Mouse (Mus musculus): ENCODE measurements at regions not wholly inside any gene's neighbourhood (a gene's known extent, or its start where the extent isn't known, plus 50 kb on each side); places are given as distances from the start of the nearest gene placed in this dataset.

DNA sequence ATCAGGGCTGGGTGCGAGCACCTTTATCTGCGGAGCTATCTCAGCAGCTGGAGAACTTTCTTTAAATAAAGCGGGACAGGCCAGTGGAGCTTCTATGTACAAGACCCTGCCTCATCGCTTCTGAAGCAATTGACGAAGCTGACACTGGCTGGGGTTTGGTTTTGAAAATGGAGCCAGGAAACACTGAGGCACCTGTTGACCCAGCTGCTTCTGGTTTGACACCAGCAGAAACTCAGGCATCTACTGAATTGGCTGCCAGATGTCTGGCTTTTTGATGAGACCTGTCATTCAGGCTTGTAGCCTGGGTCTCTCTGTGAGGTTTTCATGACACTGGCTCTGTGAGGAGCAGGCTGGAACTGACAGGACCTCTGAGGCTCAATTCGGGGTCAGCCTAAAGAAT is 124.9 kb upstream of the Rbms3 start:
- H3K4me1 ChIP-seq (ENCODE audit: control insufficient read depth in 2 of 2, insufficient read depth in 2 of 2, low read length in 2 of 2, poor library complexity in 1 of 2), result no peaks in the 10 kb centered on the region
- no peaks in the 10 kb centered on the region for H3K9me3 ChIP-seq (ENCODE audit: control insufficient read depth, insufficient read depth, low read depth, low read length)
- H3K9ac ChIP-seq (ENCODE audit: insufficient read depth, low read depth, low read length, poor library complexity, severe bottlenecking), result no peak overlapping the region
- no peaks in the 10 kb centered on the region for H3K36me3 ChIP-seq (ENCODE audit: control insufficient read depth, insufficient read depth, low read length, poor library complexity, severe bottlenecking)
- no peak overlapping the region for H3K27ac ChIP-seq (ENCODE audit: insufficient read depth, low read depth, low read length, poor library complexity, severe bottlenecking)
- TF ChIP-seq CHD2 (IDR thresholded peaks at IDR 0.05; ENCODE audit: low read depth, low read length) (no peak), HCFC1 (IDR thresholded peaks at IDR 0.05; ENCODE audit: borderline replicate concordance, insufficient read depth, low read length) (no peak), MAFK (IDR thresholded peaks at IDR 0.05; ENCODE audit: insufficient read depth, low read depth, low read length) (no peak)
- H3K4me3 ChIP-seq (ENCODE audit: insufficient read depth in 1 of 2, low read depth in 1 of 2, low read length in 2 of 2, poor library complexity in 1 of 2, severe bottlenecking in 1 of 2), result no peak overlapping the region
- DNase-seq (ENCODE audit: low read depth, low spot score), result no peak
- in situ Hi-C loops (cut with MboI; ENCODE audit: low sequenced_read_pairs in 2 of 2, unreplicated experiment in 2 of 2), result no loop called here

DNA sequence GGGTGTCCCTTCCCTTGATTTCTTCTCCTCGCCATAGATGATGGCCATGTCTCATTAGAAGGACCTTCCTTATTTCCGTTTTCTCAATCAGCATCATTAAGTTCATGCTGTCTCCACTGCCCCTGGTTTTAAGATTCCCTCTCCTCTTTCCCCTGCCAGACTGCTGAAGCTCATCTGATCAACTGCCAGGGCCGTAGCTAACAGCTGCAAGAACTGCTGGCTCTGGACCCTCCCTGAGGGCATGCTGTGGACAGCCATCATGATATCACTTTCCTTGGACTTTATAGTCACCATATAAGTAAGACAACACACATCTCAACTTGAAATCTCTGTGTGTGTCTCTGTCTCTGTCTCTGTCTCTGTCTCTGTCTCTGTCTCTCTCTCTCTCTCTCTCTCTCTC is 123.8 kb upstream of the Rbms3 start:
- H3K9me3 ChIP-seq (ENCODE audit: control insufficient read depth, insufficient read depth, low read depth, low read length), result no peaks in the 10 kb centered on the region
- no peak overlapping the region for H3K4me3 ChIP-seq (ENCODE audit: insufficient read depth in 1 of 2, low read depth in 1 of 2, low read length in 2 of 2, poor library complexity in 1 of 2, severe bottlenecking in 1 of 2)
- in situ Hi-C loops (cut with MboI; ENCODE audit: low sequenced_read_pairs in 2 of 2, unreplicated experiment in 2 of 2), result no loop called here
- H3K9ac ChIP-seq (ENCODE audit: insufficient read depth, low read depth, low read length, poor library complexity, severe bottlenecking), result no peak overlapping the region
- no peaks in the 10 kb centered on the region for H3K36me3 ChIP-seq (ENCODE audit: control insufficient read depth, insufficient read depth, low read length, poor library complexity, severe bottlenecking)
- TF ChIP-seq ZC3H11A (IDR thresholded peaks at IDR 0.05; ENCODE audit: borderline replicate concordance, low read depth, low read length) (no peak), CHD2 (IDR thresholded peaks at IDR 0.05; ENCODE audit: low read depth, low read length) (no peak), HCFC1 (IDR thresholded peaks at IDR 0.05; ENCODE audit: borderline replicate concordance, insufficient read depth, low read length) (no peak), MAFK (IDR thresholded peaks at IDR 0.05; ENCODE audit: insufficient read depth, low read depth, low read length) (no peak), ZNF384 (IDR thresholded peaks at IDR 0.05; ENCODE audit: low read depth, low read length) (no peak)
- no peaks in the 10 kb centered on the region for H3K4me1 ChIP-seq (ENCODE audit: control insufficient read depth in 2 of 2, insufficient read depth in 2 of 2, low read length in 2 of 2, poor library complexity in 1 of 2)
- H3K27ac ChIP-seq (ENCODE audit: insufficient read depth, low read depth, low read length, poor library complexity, severe bottlenecking), result no peak overlapping the region
- DNase-seq (ENCODE audit: low read depth, low spot score), result no peak

DNA sequence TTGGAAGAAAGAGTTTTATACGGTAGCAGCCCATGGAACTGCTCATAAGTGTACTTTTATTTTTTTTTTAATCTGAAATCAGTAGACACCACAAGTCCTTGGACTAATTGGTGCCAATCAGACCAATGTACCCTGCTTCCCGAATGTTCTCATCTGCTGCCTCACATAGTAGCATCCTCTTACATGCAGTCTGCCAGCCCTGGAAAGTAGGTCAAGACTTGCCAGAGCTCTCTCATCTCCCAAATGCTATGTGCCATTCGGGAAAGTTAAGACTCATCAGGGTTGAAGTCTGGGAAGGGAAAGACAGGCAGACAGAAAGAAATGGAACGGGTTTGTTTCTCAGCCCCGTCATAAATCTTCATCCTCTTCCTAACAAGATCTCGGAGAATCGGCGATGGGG is 115.2 kb upstream of the Rbms3 start:
- in situ Hi-C loops (cut with MboI; ENCODE audit: low sequenced_read_pairs in 2 of 2, unreplicated experiment in 2 of 2), result no loop called here
- Histone ChIP-seq H3K27ac (ENCODE audit: insufficient read depth, low read depth, low read length, poor library complexity, severe bottlenecking) (no peak overlapping the region), H3K36me3 (ENCODE audit: control insufficient read depth, insufficient read depth, low read length, poor library complexity, severe bottlenecking) (no peaks in the 10 kb centered on the region), H3K9me3 (ENCODE audit: control insufficient read depth, insufficient read depth, low read depth, low read length) (no peaks in the 10 kb centered on the region), H3K4me3 (ENCODE audit: insufficient read depth in 1 of 2, low read depth in 1 of 2, low read length in 2 of 2, poor library complexity in 1 of 2, severe bottlenecking in 1 of 2) (no peak overlapping the region), H3K4me1 (ENCODE audit: control insufficient read depth in 2 of 2, insufficient read depth in 2 of 2, low read length in 2 of 2, poor library complexity in 1 of 2) (no peaks in the 10 kb centered on the region), H3K9ac (ENCODE audit: insufficient read depth, low read depth, low read length, poor library complexity, severe bottlenecking) (no peak overlapping the region)
- no peak for DNase-seq (ENCODE audit: low read depth, low spot score)
- no peak for TF ChIP-seq ZC3H11A (IDR thresholded peaks at IDR 0.05; ENCODE audit: borderline replicate concordance, low read depth, low read length)
- TF ChIP-seq MAFK (IDR thresholded peaks at IDR 0.05; ENCODE audit: insufficient read depth, low read depth, low read length), result no peak

DNA sequence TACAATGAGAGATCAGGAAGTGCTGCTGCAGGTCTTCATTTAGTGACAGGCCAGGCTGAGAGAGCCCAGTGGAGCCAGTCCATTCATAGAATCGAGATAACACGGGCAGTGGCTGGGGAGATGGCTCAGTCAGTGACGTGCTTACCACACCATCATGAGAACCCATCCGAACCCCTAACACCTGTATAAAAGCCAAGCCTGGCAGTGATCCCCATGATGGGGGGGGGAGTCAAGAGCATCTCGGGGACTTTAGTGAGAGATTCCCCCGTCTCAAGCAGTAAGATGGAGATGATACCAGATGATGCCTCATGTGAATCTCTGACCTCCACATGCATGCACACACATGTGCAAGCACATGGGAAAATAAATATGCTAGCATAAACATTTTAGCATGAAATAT is 99.7 kb upstream of the Rbms3 start:
- no peak overlapping the region for H3K27ac ChIP-seq (ENCODE audit: insufficient read depth, low read depth, low read length, poor library complexity, severe bottlenecking)
- H3K36me3 ChIP-seq (ENCODE audit: control insufficient read depth, insufficient read depth, low read length, poor library complexity, severe bottlenecking), result no peaks in the 10 kb centered on the region

DNA sequence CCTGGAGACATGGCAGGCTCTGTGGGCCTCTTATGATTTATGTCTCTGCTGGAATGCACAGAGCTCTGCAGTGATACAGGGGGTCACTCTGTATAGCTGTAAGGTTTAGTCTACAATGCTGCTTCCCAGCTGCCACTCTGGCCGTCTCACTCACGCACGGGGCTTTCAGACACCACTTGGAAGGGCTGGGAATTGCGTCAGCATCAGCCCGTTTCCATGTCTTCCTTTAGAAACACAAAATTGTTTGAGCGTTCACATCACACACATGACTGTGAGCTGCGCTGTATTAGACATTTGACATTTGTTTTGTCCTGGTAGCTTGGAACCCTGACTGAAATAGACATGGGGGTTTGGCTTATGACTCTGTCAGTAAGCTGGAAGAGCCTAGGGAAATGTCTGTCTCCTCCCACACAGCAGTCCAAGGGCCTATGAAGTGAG is 90.5 kb upstream of the Rbms3 start:
- in situ Hi-C loops (cut with MboI; ENCODE audit: low sequenced_read_pairs in 2 of 2, unreplicated experiment in 2 of 2), result no loop called here
- no peak for TF ChIP-seq MAFK (IDR thresholded peaks at IDR 0.05; ENCODE audit: insufficient read depth, low read depth, low read length)
- no peak for TF ChIP-seq ZNF384 (IDR thresholded peaks at IDR 0.05; ENCODE audit: low read depth, low read length)
- no peak for TF ChIP-seq CHD2 (IDR thresholded peaks at IDR 0.05; ENCODE audit: low read depth, low read length)
- TF ChIP-seq ZC3H11A (IDR thresholded peaks at IDR 0.05; ENCODE audit: borderline replicate concordance, low read depth, low read length), result no peak
- no peak for TF ChIP-seq HCFC1 (IDR thresholded peaks at IDR 0.05; ENCODE audit: borderline replicate concordance, insufficient read depth, low read length)
- H3K4me1 ChIP-seq (ENCODE audit: control insufficient read depth in 2 of 2, insufficient read depth in 2 of 2, low read length in 2 of 2, poor library complexity in 1 of 2), result no peaks in the 10 kb centered on the region
- H3K36me3 ChIP-seq (ENCODE audit: control insufficient read depth, insufficient read depth, low read length, poor library complexity, severe bottlenecking), result no peaks in the 10 kb centered on the region
- no peaks in the 10 kb centered on the region for H3K9me3 ChIP-seq (ENCODE audit: control insufficient read depth, insufficient read depth, low read depth, low read length)
- H3K27ac ChIP-seq (ENCODE audit: insufficient read depth, low read depth, low read length, poor library complexity, severe bottlenecking), result no peak overlapping the region
- no peak overlapping the region for H3K4me3 ChIP-seq (ENCODE audit: insufficient read depth in 1 of 2, low read depth in 1 of 2, low read length in 2 of 2, poor library complexity in 1 of 2, severe bottlenecking in 1 of 2)
- DNase-seq (ENCODE audit: low read depth, low spot score), result no peak
- H3K9ac ChIP-seq (ENCODE audit: insufficient read depth, low read depth, low read length, poor library complexity, severe bottlenecking), result no peak overlapping the region

More for the DNA sequence above, 99.7 kb upstream of the Rbms3 start:
- Histone ChIP-seq H3K9ac (ENCODE audit: insufficient read depth, low read depth, low read length, poor library complexity, severe bottlenecking) (no peak overlapping the region), H3K4me1 (ENCODE audit: control insufficient read depth in 2 of 2, insufficient read depth in 2 of 2, low read length in 2 of 2, poor library complexity in 1 of 2) (no peaks in the 10 kb centered on the region), H3K4me3 (ENCODE audit: insufficient read depth in 1 of 2, low read depth in 1 of 2, low read length in 2 of 2, poor library complexity in 1 of 2, severe bottlenecking in 1 of 2) (no peak overlapping the region), H3K9me3 (ENCODE audit: control insufficient read depth, insufficient read depth, low read depth, low read length) (no peaks in the 10 kb centered on the region)
- no peak for DNase-seq (ENCODE audit: low read depth, low spot score)
- TF ChIP-seq ZNF384 (IDR thresholded peaks at IDR 0.05; ENCODE audit: low read depth, low read length) (no peak), ZC3H11A (IDR thresholded peaks at IDR 0.05; ENCODE audit: borderline replicate concordance, low read depth, low read length) (no peak), HCFC1 (IDR thresholded peaks at IDR 0.05; ENCODE audit: borderline replicate concordance, insufficient read depth, low read length) (no peak), MAFK (IDR thresholded peaks at IDR 0.05; ENCODE audit: insufficient read depth, low read depth, low read length) (no peak), CHD2 (IDR thresholded peaks at IDR 0.05; ENCODE audit: low read depth, low read length) (no peak)
- in situ Hi-C loops (cut with MboI; ENCODE audit: low sequenced_read_pairs in 2 of 2, unreplicated experiment in 2 of 2), result no loop called here

Measured in ES-E14 (cell line).